Mouse (Mus musculus): ENCODE measurements around the gene Usp7. TPM values are rescaled to one million over a fixed set of nuclear protein-coding genes. Genes with fewer than 3 reads are reported as not detected.

Gene Usp7
- polyA plus RNA-seq, 1 experiment: 6.8 TPM

- no peak for TF ChIP-seq GATA1 (IDR thresholded peaks at IDR 0.05; ENCODE audit: low read length)
- TF ChIP-seq TAL1 (IDR thresholded peaks at IDR 0.05; ENCODE audit: low read length): no peak
- Histone ChIP-seq H3K36me3 (ENCODE audit: control insufficient read depth) (peaks cover 60% of the 10 kb centered on the region), H3K4me3 (replicated peaks) (peak overlapping the region; percentile 78), H3K27me3 (ENCODE audit: control insufficient read depth) (0 out of 2 replicates have a peak, but pooled peaks cover 2% of the 10 kb centered on the region), H3K9me3 (ENCODE audit: control insufficient read depth, low read length) (no peaks in the 10 kb centered on the region), H3K4me1 (ENCODE audit: control insufficient read depth) (peaks cover 94% of the 10 kb centered on the region)
These were observed 121.8 kb downstream of the Usp7 start for GRCm38 (mm10) chr16:8670041-8671035.

- no peaks in the 10 kb centered on the region for H3K9me3 ChIP-seq (ENCODE audit: control insufficient read depth, low read length)
- TF ChIP-seq TAL1 (IDR thresholded peaks at IDR 0.05; ENCODE audit: low read length): no peak
- TF ChIP-seq GATA1 (IDR thresholded peaks at IDR 0.05; ENCODE audit: low read length): no peak
- 0 out of 2 replicates have a peak, but pooled peaks cover 2% of the 10 kb centered on the region for H3K27me3 ChIP-seq (ENCODE audit: control insufficient read depth)
- peak overlapping the region; percentile 78 for H3K4me3 ChIP-seq (replicated peaks)
- peaks cover 66% of the 10 kb centered on the region for H3K36me3 ChIP-seq (ENCODE audit: control insufficient read depth)
- peaks cover 92% of the 10 kb centered on the region for H3K4me1 ChIP-seq (ENCODE audit: control insufficient read depth)
These were observed 122.7 kb downstream of the Usp7 start for GRCm38 (mm10) chr16:8669432-8669831.

GRCm38 (mm10) chr16:8668386-8668785 lies 123.7 kb downstream of the Usp7 start:
- Histone ChIP-seq H3K4me1 (ENCODE audit: control insufficient read depth) (peaks cover 86% of the 10 kb centered on the region), H3K36me3 (ENCODE audit: control insufficient read depth) (peaks cover 76% of the 10 kb centered on the region), H3K4me3 (replicated peaks) (peak overlapping the region; percentile 78), H3K9me3 (ENCODE audit: control insufficient read depth, low read length) (no peaks in the 10 kb centered on the region), H3K27me3 (ENCODE audit: control insufficient read depth) (no peaks in the 10 kb centered on the region)
- TF ChIP-seq TAL1 (IDR thresholded peaks at IDR 0.05; ENCODE audit: low read length): no peak
- TF ChIP-seq GATA1 (IDR thresholded peaks at IDR 0.05; ENCODE audit: low read length): no peak

- Histone ChIP-seq H3K27me3 (ENCODE audit: control insufficient read depth) (no peaks in the 10 kb centered on the region), H3K9me3 (ENCODE audit: control insufficient read depth, low read length) (no peaks in the 10 kb centered on the region), H3K36me3 (ENCODE audit: control insufficient read depth) (peaks cover 82% of the 10 kb centered on the region), H3K4me1 (ENCODE audit: control insufficient read depth) (peaks cover 83% of the 10 kb centered on the region), H3K4me3 (replicated peaks) (peak overlapping the region; percentile 23)
- TF ChIP-seq GATA1 (IDR thresholded peaks at IDR 0.05; ENCODE audit: low read length) (no peak), TAL1 (IDR thresholded peaks at IDR 0.05; ENCODE audit: low read length) (no peak)
These were observed 124.3 kb downstream of the Usp7 start for GRCm38 (mm10) chr16:8667814-8668213.

- Histone ChIP-seq H3K36me3 (ENCODE audit: control insufficient read depth) (peaks cover 88% of the 10 kb centered on the region), H3K4me3 (replicated peaks) (peak overlapping the region; percentile 9), H3K9me3 (ENCODE audit: control insufficient read depth, low read length) (no peaks in the 10 kb centered on the region), H3K27me3 (ENCODE audit: control insufficient read depth) (no peaks in the 10 kb centered on the region), H3K4me1 (ENCODE audit: control insufficient read depth) (peaks cover 81% of the 10 kb centered on the region)
- TF ChIP-seq GATA1 (IDR thresholded peaks at IDR 0.05; ENCODE audit: low read length): no peak
- no peak for TF ChIP-seq TAL1 (IDR thresholded peaks at IDR 0.05; ENCODE audit: low read length)
These were observed 124.8 kb downstream of the Usp7 start for GRCm38 (mm10) chr16:8667261-8667660.

DNA sequence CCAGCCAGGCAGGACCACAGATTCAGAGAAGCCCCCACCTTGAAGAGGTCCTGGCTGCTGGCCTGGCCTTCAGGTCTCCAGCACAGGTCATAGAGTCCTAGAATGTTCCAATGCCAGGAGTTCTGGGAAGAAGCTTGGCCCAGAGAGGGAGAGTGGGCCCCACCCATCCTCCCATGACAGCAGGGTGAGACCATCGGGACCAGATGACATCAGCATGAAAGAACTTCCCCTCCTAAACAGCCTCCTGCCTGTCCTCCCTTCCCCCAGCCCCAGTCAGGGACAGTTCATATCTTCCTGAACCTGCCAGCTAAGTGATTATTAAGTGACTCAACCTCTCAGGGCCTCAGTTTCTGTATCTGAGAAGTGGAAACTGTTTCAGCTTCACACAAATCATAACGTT lies 125.7 kb downstream of the Usp7 start:
- TF ChIP-seq TAL1 (IDR thresholded peaks at IDR 0.05; ENCODE audit: low read length) (no peak), GATA1 (IDR thresholded peaks at IDR 0.05; ENCODE audit: low read length) (no peak)
- no peaks in the 10 kb centered on the region for H3K9me3 ChIP-seq (ENCODE audit: control insufficient read depth, low read length)
- H3K4me1 ChIP-seq (ENCODE audit: control insufficient read depth): peaks cover 82% of the 10 kb centered on the region
- no peaks in the 10 kb centered on the region for H3K27me3 ChIP-seq (ENCODE audit: control insufficient read depth)
- H3K36me3 ChIP-seq (ENCODE audit: control insufficient read depth): peaks cover 96% of the 10 kb centered on the region
- no peak overlapping the region for H3K4me3 ChIP-seq (replicated peaks)

- H3K4me1 ChIP-seq (ENCODE audit: control insufficient read depth): peaks cover 80% of the 10 kb centered on the region
- H3K27me3 ChIP-seq (ENCODE audit: control insufficient read depth): no peaks in the 10 kb centered on the region
- TF ChIP-seq TAL1 (IDR thresholded peaks at IDR 0.05; ENCODE audit: low read length) (no peak), GATA1 (IDR thresholded peaks at IDR 0.05; ENCODE audit: low read length) (no peak)
- peaks cover 100% of the 10 kb centered on the region for H3K36me3 ChIP-seq (ENCODE audit: control insufficient read depth)
- no peak overlapping the region for H3K4me3 ChIP-seq (replicated peaks)
- no peaks in the 10 kb centered on the region for H3K9me3 ChIP-seq (ENCODE audit: control insufficient read depth, low read length)
These were observed 126.7 kb downstream of the Usp7 start for GRCm38 (mm10) chr16:8665367-8665766.

GRCm38 (mm10) chr16:8663606-8664539 lies 128.2 kb downstream of the Usp7 start:
- Histone ChIP-seq H3K27me3 (ENCODE audit: control insufficient read depth) (no peaks in the 10 kb centered on the region), H3K9me3 (ENCODE audit: control insufficient read depth, low read length) (no peaks in the 10 kb centered on the region), H3K36me3 (ENCODE audit: control insufficient read depth) (peaks cover 100% of the 10 kb centered on the region), H3K4me1 (ENCODE audit: control insufficient read depth) (peaks cover 70% of the 10 kb centered on the region), H3K4me3 (replicated peaks) (no peak overlapping the region)
- TF ChIP-seq TAL1 (IDR thresholded peaks at IDR 0.05; ENCODE audit: low read length) (no peak), GATA1 (IDR thresholded peaks at IDR 0.05; ENCODE audit: low read length) (no peak)
